Mouse (Mus musculus) gastrocnemius, postnatal 25 days (tissue): Measurements from ENCODE around the gene Defb25. TPM values are rescaled to one million over a fixed set of nuclear protein-coding genes. Genes with fewer than 3 reads are reported as not detected.

Experiments
- DNase-seq: peaks from one replicate; pipeline ENCODE4 v3.0.0; 2022
- total RNA-seq, 2 experiments: library from RNA; stranded (reverse); gene quantifications; 1 replicate in 1 of 2; 2 replicates in 1 of 2; pipeline ENCODE4 v1.2.3; 2021

Defb25 gene
- total RNA-seq, 2 experiments from 2014 or later = not detected

- peak; percentile 53 for DNase-seq
These were observed 4.1 kb upstream of the Defb25 start, which contains the start of gene Rem1 for GRCm38 (mm10) chr2:152626774-152627591. Rem1 (plus strand) TSS chr2:152626951.

GRCm38 (mm10) chr2:152625256-152625655 is 2.4 kb upstream of the Defb25 start:
- no peak for DNase-seq

GRCm38 (mm10) chr2:152624566-152624965 is 1.7 kb upstream of the Defb25 start:
- no peak for DNase-seq

- no peak for DNase-seq
These were observed 702 bp downstream of the Defb25 start for GRCm38 (mm10) chr2:152622151-152622550.

GRCm38 (mm10) chr2:152620367-152621134 is 2.3 kb downstream of the Defb25 start:
- peak; percentile 45 for DNase-seq

GRCm38 (mm10) chr2:152617374-152617773 is 5.5 kb downstream of the Defb25 start:
- DNase-seq = no peak

- DNase-seq = no peak
These were observed 6.4 kb downstream of the Defb25 start for GRCm38 (mm10) chr2:152616470-152616869.

- no peak for DNase-seq
These were observed 7.3 kb downstream of the Defb25 start for GRCm38 (mm10) chr2:152615563-152615962.

GRCm38 (mm10) chr2:152612193-152612592 is 10.7 kb downstream of the Defb25 start:
- DNase-seq = no peak

- no peak for DNase-seq
These were observed 14.1 kb downstream of the Defb25 start for GRCm38 (mm10) chr2:152608719-152609118.

GRCm38 (mm10) chr2:152607746-152608145 is 15.1 kb downstream of the Defb25 start:
- no peak for DNase-seq

- DNase-seq = no peak
These were observed 18.8 kb downstream of the Defb25 start, which contains the start of gene Defb36 for GRCm38 (mm10) chr2:152604057-152604456. Defb36 (plus strand) TSS chr2:152604327.

- DNase-seq = no peak
These were observed 21.4 kb downstream of the Defb25 start for GRCm38 (mm10) chr2:152601275-152601960.

GRCm38 (mm10) chr2:152600076-152600475 is 22.8 kb downstream of the Defb25 start:
- DNase-seq = no peak

GRCm38 (mm10) chr2:152599299-152599698 is 23.6 kb downstream of the Defb25 start, which contains the start of gene Defb45:
Defb45 (minus strand) TSS chr2:152599399.
- DNase-seq = no peak

- DNase-seq = no peak
These were observed 33.8 kb downstream of the Defb25 start for GRCm38 (mm10) chr2:152589021-152589420.

GRCm38 (mm10) chr2:152588450-152588849 is 34.4 kb downstream of the Defb25 start:
- no peak for DNase-seq

- DNase-seq = no peak
These were observed 35.8 kb downstream of the Defb25 start for GRCm38 (mm10) chr2:152586926-152587560.

GRCm38 (mm10) chr2:152580612-152581011 is 42.2 kb downstream of the Defb25 start:
- DNase-seq = no peak

GRCm38 (mm10) chr2:152580107-152580506 is 42.7 kb downstream of the Defb25 start, which contains the start of gene Defb19:
Defb19 (minus strand) TSS chr2:152580312.
- DNase-seq = no peak

GRCm38 (mm10) chr2:152573484-152573883 is 49.4 kb downstream of the Defb25 start:
- no peak for DNase-seq
